Mouse (Mus musculus): Measurements from ENCODE around the gene Supt6. TPM values are rescaled to one million over a fixed set of nuclear protein-coding genes. Genes with fewer than 3 reads are reported as not detected.

Gene Supt6
- 11.4 and 12.2 TPM in 2 replicates for polyA plus RNA-seq (2015; fragmentation: Nextera tagmentation; extraction: Ambion mirVana)

DNA sequence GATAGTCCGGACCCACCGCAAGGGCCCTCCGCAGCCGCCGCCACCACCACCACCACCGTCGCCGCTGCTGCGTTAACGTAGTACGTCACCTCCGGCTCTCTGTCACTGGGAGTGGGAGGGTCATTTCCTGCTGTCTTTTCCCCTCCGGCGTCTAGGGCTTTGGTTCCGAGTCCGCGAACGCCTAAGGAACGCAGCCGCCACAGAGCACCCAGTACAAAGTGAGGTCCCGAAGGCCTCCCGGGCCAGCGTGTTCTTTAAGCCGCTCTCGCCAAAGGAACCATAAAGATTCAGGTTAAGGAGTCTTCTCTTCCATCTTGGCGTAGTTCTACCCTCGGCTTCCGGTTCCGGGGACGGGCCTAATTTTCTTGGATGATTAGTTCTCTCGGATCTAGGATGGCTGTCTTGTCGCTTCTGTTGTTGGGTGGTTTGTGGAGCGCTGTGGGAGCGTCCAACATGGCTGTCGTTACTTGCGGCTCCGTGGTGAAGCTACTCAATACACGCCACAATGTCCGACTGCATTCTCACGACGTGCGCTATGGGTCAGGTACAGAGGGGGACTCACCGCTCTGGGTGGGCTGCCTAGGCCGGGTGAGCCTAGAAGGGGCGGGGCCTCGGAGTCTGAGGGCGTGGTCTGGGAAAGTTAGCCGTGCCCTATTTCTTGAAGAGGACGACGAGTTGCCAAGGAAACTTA lies at the start of gene Supt6, which contains the start of gene Sdf2:
Gene Supt6, minus strand, starts transcription at position 361 of the 691 bp plus-strand sequence.
Gene Sdf2, plus strand, starts transcription at position 120 of the 691 bp plus-strand sequence.
- Histone ChIP-seq H3K9ac (replicated peaks; ENCODE audit: low read depth) (peak within 1 kb of the TSS; percentile 97), H3K36me3 (ENCODE audit: insufficient read depth, low read length) (peaks cover under 1% of the 10 kb centered on the region; the same call in 1 of the 2 replicates), H3K4me3 (ENCODE audit: low read depth, low read length) (peak within 1 kb of the TSS; percentile 96), H3K4me1 (ENCODE audit: insufficient read depth, low read depth, low read length) (peaks cover 15% of the 10 kb centered on the region), H3K9me3 (ENCODE audit: low read length) (no peaks in the 10 kb centered on the region), H3K4me2 (replicated peaks; ENCODE audit: low read depth, low read length) (peak within 1 kb of the TSS; percentile 76), H3K27ac (ENCODE audit: low read length) (peak within 1 kb of the TSS; percentile 97), H3K27me3 (replicated peaks; ENCODE audit: insufficient read depth, low read length) (no peaks in the 10 kb centered on the region)
- DNase-seq (ENCODE audit: low spot score) (peak; percentile 96), ATAC-seq (peak; percentile 92)
- WGBS: 1% methylated on average over 49 of the region's 50 CpGs
- peak; percentile 19; the same call in 1 of the 2 replicates for TF ChIP-seq EP300 (IDR thresholded peaks at IDR 0.05)
- TF ChIP-seq CTCF (IDR thresholded peaks at IDR 0.05): peak; percentile 25; the same call in 1 of the 2 replicates

DNA sequence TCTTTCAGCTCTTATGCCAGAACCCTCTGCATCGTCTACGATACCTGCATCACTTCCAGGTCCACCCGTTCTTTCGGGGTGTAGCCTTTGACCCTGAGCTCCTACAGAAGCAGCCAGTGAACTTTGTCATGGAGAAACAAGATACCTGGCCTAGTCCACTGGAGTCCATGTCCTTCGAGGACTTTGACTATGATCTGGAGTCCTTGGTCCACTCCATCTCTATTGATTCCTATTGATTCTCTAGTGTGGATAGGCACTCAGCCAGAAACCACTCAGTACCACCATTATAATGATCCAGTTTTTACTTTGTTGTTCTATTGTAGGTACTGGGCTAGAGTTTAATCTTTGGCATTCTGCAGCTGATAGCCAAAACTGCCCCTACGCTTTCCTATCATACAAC lies 48.8 kb upstream of the Supt6 start:
- peaks cover 13% of the 10 kb centered on the region; the same call in 1 of the 2 replicates for H3K36me3 ChIP-seq (ENCODE audit: insufficient read depth, low read length)
- TF ChIP-seq CTCF (IDR thresholded peaks at IDR 0.05) (no peak), EP300 (IDR thresholded peaks at IDR 0.05) (no peak)
- no peak for DNase-seq (ENCODE audit: low spot score)
- H3K4me1 ChIP-seq (ENCODE audit: insufficient read depth, low read depth, low read length): no peaks in the 10 kb centered on the region
- H3K9me3 ChIP-seq (ENCODE audit: low read length): no peaks in the 10 kb centered on the region
- no peak overlapping the region for H3K9ac ChIP-seq (replicated peaks; ENCODE audit: low read depth)
- H3K27me3 ChIP-seq (replicated peaks; ENCODE audit: insufficient read depth, low read length): no peaks in the 10 kb centered on the region
- no peak overlapping the region for H3K27ac ChIP-seq (ENCODE audit: low read length)
- WGBS: 93% methylated on average over 6 of the region's 6 CpGs
- H3K4me3 ChIP-seq (ENCODE audit: low read depth, low read length): no peak overlapping the region
- ATAC-seq: no peak
- no peak overlapping the region for H3K4me2 ChIP-seq (replicated peaks; ENCODE audit: low read depth, low read length)

DNA sequence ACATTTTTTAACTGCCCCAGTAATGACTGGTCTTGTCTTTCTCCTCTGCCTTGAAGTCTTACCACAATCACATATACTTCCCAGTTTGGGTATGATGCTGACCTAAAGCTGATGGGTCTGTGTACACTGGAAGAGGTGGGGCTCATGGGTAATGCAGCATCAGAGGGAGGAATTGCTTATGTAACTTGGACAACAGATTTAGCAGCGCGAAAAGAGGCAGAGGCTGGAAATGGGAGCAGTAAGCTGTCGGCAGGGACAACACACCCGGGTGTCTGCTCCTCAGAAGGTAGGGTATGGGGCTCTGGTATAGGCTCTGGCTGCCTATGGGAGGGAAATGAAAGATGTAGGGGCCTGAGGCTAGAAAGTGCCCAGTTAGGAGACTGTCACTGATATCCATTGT lies 44.9 kb upstream of the Supt6 start, which contains the start of gene BC030499:
Gene BC030499, plus strand, starts transcription at position 188 of the 400 bp plus-strand sequence.
- no peak within 1 kb of the TSS for H3K9ac ChIP-seq (replicated peaks; ENCODE audit: low read depth)
- no peak for ATAC-seq
- no peak within 1 kb of the TSS for H3K4me3 ChIP-seq (ENCODE audit: low read depth, low read length)
- no peaks in the 10 kb centered on the region for H3K4me1 ChIP-seq (ENCODE audit: insufficient read depth, low read depth, low read length)
- no peaks in the 10 kb centered on the region for H3K27me3 ChIP-seq (replicated peaks; ENCODE audit: insufficient read depth, low read length)
- no peak for DNase-seq (ENCODE audit: low spot score)
- H3K9me3 ChIP-seq (ENCODE audit: low read length): no peaks in the 10 kb centered on the region
- H3K27ac ChIP-seq (ENCODE audit: low read length): no peak within 1 kb of the TSS
- peaks cover 43% of the 10 kb centered on the region for H3K36me3 ChIP-seq (ENCODE audit: insufficient read depth, low read length)
- 85% methylated on average over 4 of the region's 4 CpGs for WGBS
- H3K4me2 ChIP-seq (replicated peaks; ENCODE audit: low read depth, low read length): no peak within 1 kb of the TSS
- no peak for TF ChIP-seq CTCF (IDR thresholded peaks at IDR 0.05)

DNA sequence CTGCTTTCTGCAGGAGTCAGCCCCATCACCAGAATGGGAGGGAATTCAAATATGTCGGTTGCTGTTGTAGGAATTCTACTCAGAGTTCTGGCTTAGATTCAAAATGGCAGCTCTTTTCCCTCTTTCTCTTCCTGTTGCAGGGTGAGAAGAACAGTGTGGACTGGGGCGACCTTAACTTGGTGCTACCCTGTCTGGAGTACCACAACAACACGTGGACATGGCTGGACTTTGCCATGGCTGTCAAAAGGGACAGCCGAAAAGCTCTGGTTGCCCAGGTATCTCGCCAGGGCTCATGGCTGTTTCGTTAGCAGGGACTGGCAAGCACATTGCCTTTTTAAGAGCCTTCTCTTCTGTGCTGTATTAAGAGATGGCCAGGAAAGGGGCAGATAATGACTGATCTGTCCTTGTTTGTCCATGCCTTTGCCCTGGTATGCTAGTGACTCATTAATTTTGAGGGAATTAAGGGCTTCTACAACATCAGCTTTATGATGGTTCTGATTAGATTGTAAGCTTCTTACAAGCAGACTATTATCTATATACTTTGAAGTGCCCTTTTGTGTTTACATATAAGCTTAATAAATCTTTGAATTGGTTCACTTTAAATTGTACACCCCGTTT lies 43.5 kb upstream of the Supt6 start:
- H3K36me3 ChIP-seq (ENCODE audit: insufficient read depth, low read length): peaks cover 56% of the 10 kb centered on the region
- no peak overlapping the region for H3K27ac ChIP-seq (ENCODE audit: low read length)
- no peak overlapping the region for H3K4me2 ChIP-seq (replicated peaks; ENCODE audit: low read depth, low read length)
- no peaks in the 10 kb centered on the region for H3K4me1 ChIP-seq (ENCODE audit: insufficient read depth, low read depth, low read length)
- WGBS: 87% methylated on average over 7 of the region's 7 CpGs
- TF ChIP-seq EP300 (IDR thresholded peaks at IDR 0.05) (no peak), CTCF (IDR thresholded peaks at IDR 0.05) (no peak)
- H3K4me3 ChIP-seq (ENCODE audit: low read depth, low read length): no peak overlapping the region
- no peaks in the 10 kb centered on the region for H3K9me3 ChIP-seq (ENCODE audit: low read length)
- no peak for DNase-seq (ENCODE audit: low spot score)
- ATAC-seq: no peak
- H3K27me3 ChIP-seq (replicated peaks; ENCODE audit: insufficient read depth, low read length): no peaks in the 10 kb centered on the region
- no peak overlapping the region for H3K9ac ChIP-seq (replicated peaks; ENCODE audit: low read depth)

DNA sequence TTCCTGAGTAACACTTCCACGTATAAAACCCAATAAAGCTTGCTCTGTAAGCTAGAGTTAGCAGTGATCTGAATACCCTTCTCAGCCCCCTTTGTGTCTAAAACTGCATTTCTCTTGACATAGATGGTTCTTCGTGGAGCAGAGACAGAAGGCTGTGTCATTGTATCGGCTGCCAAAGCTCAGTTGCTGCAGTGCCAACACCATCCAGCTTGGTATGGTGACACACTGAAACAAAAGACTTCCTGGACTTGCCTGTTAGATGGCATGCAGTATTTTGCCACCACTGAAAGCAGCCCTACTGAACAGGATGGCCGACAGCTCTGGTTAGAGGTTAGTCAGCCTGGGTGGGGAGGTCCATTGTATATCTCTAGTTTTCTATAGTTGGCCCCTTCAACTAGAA lies 33.8 kb upstream of the Supt6 start:
- Histone ChIP-seq H3K36me3 (ENCODE audit: insufficient read depth, low read length) (peaks cover 77% of the 10 kb centered on the region; the same call in 1 of the 2 replicates), H3K4me1 (ENCODE audit: insufficient read depth, low read depth, low read length) (no peaks in the 10 kb centered on the region), H3K9ac (replicated peaks; ENCODE audit: low read depth) (no peak overlapping the region), H3K4me3 (ENCODE audit: low read depth, low read length) (no peak overlapping the region), H3K27me3 (replicated peaks; ENCODE audit: insufficient read depth, low read length) (no peaks in the 10 kb centered on the region), H3K27ac (ENCODE audit: low read length) (no peak overlapping the region), H3K4me2 (replicated peaks; ENCODE audit: low read depth, low read length) (no peak overlapping the region), H3K9me3 (ENCODE audit: low read length) (no peaks in the 10 kb centered on the region)
- DNase-seq (ENCODE audit: low spot score): no peak
- WGBS: 88% methylated on average over 4 of the region's 4 CpGs
- TF ChIP-seq EP300 (IDR thresholded peaks at IDR 0.05) (no peak), CTCF (IDR thresholded peaks at IDR 0.05) (no peak)
- ATAC-seq: no peak

DNA sequence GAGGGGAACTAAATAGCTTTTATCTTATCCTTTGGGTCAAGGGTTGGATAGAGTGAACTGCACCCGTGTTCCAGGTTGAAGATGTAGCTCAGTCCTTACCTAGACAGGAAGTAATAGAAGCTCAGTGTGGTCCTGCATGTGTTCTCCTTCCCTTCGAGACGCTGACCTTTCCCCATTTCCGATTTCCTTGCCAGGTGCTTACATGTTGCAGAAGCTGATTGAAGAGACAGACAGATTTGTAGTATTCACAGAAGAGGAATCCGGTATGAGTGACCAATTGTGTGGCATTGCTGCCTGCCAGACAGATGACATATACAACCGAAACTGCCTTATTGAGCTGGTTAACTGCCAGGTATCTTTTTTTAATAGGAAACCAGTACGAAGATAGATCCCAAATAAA lies 33.1 kb upstream of the Supt6 start:
- Histone ChIP-seq H3K9ac (replicated peaks; ENCODE audit: low read depth) (no peak overlapping the region), H3K27ac (ENCODE audit: low read length) (no peak overlapping the region), H3K4me1 (ENCODE audit: insufficient read depth, low read depth, low read length) (no peaks in the 10 kb centered on the region), H3K4me3 (ENCODE audit: low read depth, low read length) (no peak overlapping the region), H3K9me3 (ENCODE audit: low read length) (no peaks in the 10 kb centered on the region), H3K36me3 (ENCODE audit: insufficient read depth, low read length) (peaks cover 71% of the 10 kb centered on the region; the same call in 1 of the 2 replicates), H3K4me2 (replicated peaks; ENCODE audit: low read depth, low read length) (no peak overlapping the region), H3K27me3 (replicated peaks; ENCODE audit: insufficient read depth, low read length) (no peaks in the 10 kb centered on the region)
- ATAC-seq: no peak
- TF ChIP-seq EP300 (IDR thresholded peaks at IDR 0.05) (no peak), CTCF (IDR thresholded peaks at IDR 0.05) (no peak)
- 81% methylated on average over 7 of the region's 7 CpGs for WGBS
- DNase-seq (ENCODE audit: low spot score): no peak
